Mouse (Mus musculus) thymus, postnatal 25 days (tissue): ENCODE measurements around the gene Gm10192.
"Not testable (repeated sequence)": the region's sequence is repeated elsewhere in the genome, so short reads cannot be mapped to it uniquely, and the experiment has no call there.

Source experiments
- DNase-seq: peaks from one replicate; pipeline ENCODE4 v3.0.0; 2022

Gene Gm10192

GRCm38 (mm10) chr4:97183066-97183465 is at the start of gene Gm10192:
TSS of gene Gm10192 (minus strand) at chr4:97183166.
- not testable (repeated sequence) for DNase-seq

- no peak for DNase-seq
Observed at GRCm38 (mm10) chr4:97230411-97231104, 47.6 kb upstream of the Gm10192 start.

- no peak for DNase-seq
Observed at GRCm38 (mm10) chr4:97219701-97220100, 36.7 kb upstream of the Gm10192 start.

GRCm38 (mm10) chr4:97217906-97218305 is 34.9 kb upstream of the Gm10192 start:
- DNase-seq: no peak

- DNase-seq: no peak
Observed at GRCm38 (mm10) chr4:97212514-97212913, 29.5 kb upstream of the Gm10192 start.

- DNase-seq: not testable (repeated sequence)
Observed at GRCm38 (mm10) chr4:97202986-97203385, 20.0 kb upstream of the Gm10192 start.

- no peak for DNase-seq
Observed at GRCm38 (mm10) chr4:97193176-97193575, 10.2 kb upstream of the Gm10192 start.

- DNase-seq: no peak
Observed at GRCm38 (mm10) chr4:97192601-97193000, 9.6 kb upstream of the Gm10192 start.

GRCm38 (mm10) chr4:97180396-97180795 is 2.6 kb downstream of the Gm10192 start:
- no peak for DNase-seq

- no peak for DNase-seq
Observed at GRCm38 (mm10) chr4:97156841-97157345, 26.1 kb downstream of the Gm10192 start.

- no peak for DNase-seq
Observed at GRCm38 (mm10) chr4:97156084-97156483, 26.9 kb downstream of the Gm10192 start.

- DNase-seq: no peak
Observed at GRCm38 (mm10) chr4:97153554-97153953, 29.4 kb downstream of the Gm10192 start.

GRCm38 (mm10) chr4:97142484-97142883 is 40.5 kb downstream of the Gm10192 start:
- DNase-seq: no peak
